Mouse (Mus musculus) small intestine, adult 2 months (tissue): ENCODE data around the gene Fto. TPM values are rescaled to one million over a fixed set of nuclear protein-coding genes. Genes with fewer than 3 reads are reported as not detected.

Source experiments
- H3K27ac ChIP-seq: fragments of 200-500 bp; 2 replicates; pipeline ENCODE4 v1.5.1; 2012; ENCODE audit warnings: low read depth, low read length, control low read depth, inconsistent platforms; ENCODE audit not compliant: insufficient read depth
- H3K27me3 ChIP-seq: fragments of 200-500 bp; 2 replicates; pipeline ENCODE4 v1.6.1; 2012; ENCODE audit warnings: mild to moderate bottlenecking, moderate library complexity, low read length, inconsistent platforms; ENCODE audit not compliant: control insufficient read depth, insufficient read depth
- H3K36me3 ChIP-seq: fragments of 200-500 bp; 2 replicates; pipeline ENCODE4 v1.6.1; 2012; ENCODE audit warnings: mild to moderate bottlenecking, low read length, control low read depth, inconsistent platforms; ENCODE audit not compliant: control insufficient read depth, insufficient read depth
- H3K4me1 ChIP-seq: fragments of 200-500 bp; 2 replicates; pipeline ENCODE4 v1.6.1; 2012; ENCODE audit warnings: low read length, inconsistent platforms, mixed read lengths; ENCODE audit not compliant: control insufficient read depth, insufficient read depth, insufficient read length
- H3K4me3 ChIP-seq: fragments of 200-500 bp; 2 replicates; pipeline ENCODE4 v1.5.1; 2012; ENCODE audit warnings: low read depth, mild to moderate bottlenecking, control low read depth, inconsistent platforms, low read length, moderate library complexity
- CTCF ChIP-seq: fragments of 200-500 bp; IDR thresholded peaks from 2 replicates; pipeline ENCODE4 v1.5.1; 2012; ENCODE audit warnings: low read depth, mild to moderate bottlenecking, control low read depth, inconsistent platforms, low read length, moderate library complexity, mixed read lengths; ENCODE audit not compliant: insufficient replicate concordance, insufficient read length; ENCODE audit errors: extremely low read depth
- POLR2A ChIP-seq: fragments of 200-500 bp; IDR thresholded peaks from 2 replicates; pipeline ENCODE4 v1.6.1; 2012; ENCODE audit warnings: low read depth, mild to moderate bottlenecking, control low read depth, inconsistent platforms, low read length, moderate library complexity
- WGBS: fragments of 180-500 bp; shearing (Covaris S2); methylation state at CpG from one replicate; pipeline ENCODE4 v1.1.7; 2018; 5-methylcytosine and 5-hydroxymethylcytosine counted together
- polyA plus RNA-seq: library from polyadenylated mRNA; depleted of rRNA; stranded (reverse); fragments of >200 nt; gene quantifications from 2 replicates; pipeline ENCODE4 v1.2.3, GENCODE M21; 2012

The Fto gene
- polyA plus RNA-seq, 1 experiment = 7.3 TPM

DNA sequence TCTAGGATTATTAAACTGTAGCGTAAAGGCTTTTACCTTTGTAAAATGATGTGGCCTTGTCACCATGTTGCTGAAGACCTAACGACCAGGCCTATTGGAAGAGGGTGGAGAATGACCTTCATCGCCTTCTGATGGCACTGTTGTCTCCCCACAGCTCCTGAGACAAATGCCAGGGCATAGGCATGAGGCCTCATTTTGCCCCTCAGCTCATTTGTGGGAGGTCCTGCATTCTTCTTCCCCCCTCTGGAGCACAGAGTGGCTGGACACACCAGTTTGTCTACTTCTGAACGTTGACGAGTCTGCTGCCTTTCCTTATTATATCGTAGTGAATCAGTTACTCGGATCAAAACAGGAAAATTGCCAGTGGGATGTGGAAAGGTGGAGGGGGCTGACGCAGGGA is 26.3 kb downstream of the Fto start:
- no peaks in the 10 kb centered on the region for H3K27me3 ChIP-seq
- H3K4me3 ChIP-seq = no peak overlapping the region
- no peak overlapping the region for H3K27ac ChIP-seq
- 70% methylated on average over 8 of the region's 8 CpGs for WGBS
- no peaks in the 10 kb centered on the region for H3K4me1 ChIP-seq
- H3K36me3 ChIP-seq = no peaks in the 10 kb centered on the region; the same call in 1 of the 2 replicates
- TF ChIP-seq CTCF (no peak), POLR2A (no peak)

DNA sequence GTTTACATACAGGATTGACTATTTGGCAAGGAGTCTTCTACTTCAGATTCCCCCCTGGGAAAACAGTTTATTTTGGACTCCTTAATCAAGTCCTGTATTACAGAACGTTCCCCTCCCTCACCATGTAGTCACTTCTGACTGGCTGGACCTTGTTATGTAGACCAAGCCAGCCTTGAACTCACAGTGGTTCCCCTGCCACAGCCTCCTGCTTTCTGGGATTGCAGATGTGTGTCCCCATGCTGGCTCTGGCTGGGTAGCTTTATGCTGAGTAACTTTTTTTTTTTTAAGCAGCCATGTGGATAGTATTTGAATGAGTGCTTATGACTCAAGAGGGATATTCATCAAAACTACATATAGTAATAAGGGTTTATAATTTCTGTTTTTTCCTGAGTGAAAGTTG is 27.4 kb downstream of the Fto start:
- 61% methylated on average over 1 of the region's 1 CpGs for WGBS
- Histone ChIP-seq H3K27ac (no peak overlapping the region), H3K4me1 (no peaks in the 10 kb centered on the region), H3K4me3 (no peak overlapping the region), H3K36me3 (no peaks in the 10 kb centered on the region), H3K27me3 (no peaks in the 10 kb centered on the region)
- TF ChIP-seq POLR2A (no peak), CTCF (no peak)

DNA sequence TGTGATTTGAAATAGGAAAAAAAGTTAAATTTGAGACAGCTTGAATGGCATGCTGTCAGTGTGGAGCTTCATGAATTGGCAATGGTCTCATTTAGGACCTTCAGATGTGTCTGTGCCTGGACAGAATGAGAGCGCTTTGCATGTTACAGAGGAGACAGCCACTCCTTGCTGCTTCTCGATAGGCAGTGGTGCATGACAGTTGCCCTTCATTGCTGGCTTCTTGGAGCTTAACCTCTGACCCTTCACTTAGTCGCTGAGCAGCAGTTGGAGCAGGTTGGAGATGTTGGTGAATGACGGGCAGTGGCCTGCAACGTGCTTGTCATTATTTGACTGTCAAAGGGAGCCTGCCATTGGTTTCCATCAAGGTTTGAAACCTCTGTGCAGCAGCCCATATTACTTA is 28.9 kb downstream of the Fto start:
- no peaks in the 10 kb centered on the region for H3K27me3 ChIP-seq
- WGBS = 74% methylated on average over 5 of the region's 5 CpGs
- H3K4me1 ChIP-seq = no peaks in the 10 kb centered on the region

GRCm38 (mm10) chr8:91342798-91343197 is 29.5 kb downstream of the Fto start:
- H3K36me3 ChIP-seq = no peaks in the 10 kb centered on the region
- WGBS = 70% methylated on average over 5 of the region's 5 CpGs
- no peak for TF ChIP-seq CTCF
- TF ChIP-seq POLR2A = no peak
- no peaks in the 10 kb centered on the region for H3K27me3 ChIP-seq
- H3K4me1 ChIP-seq = no peaks in the 10 kb centered on the region
- no peak overlapping the region for H3K4me3 ChIP-seq
- H3K27ac ChIP-seq = no peak overlapping the region

More for the DNA sequence above, 28.9 kb downstream of the Fto start:
- TF ChIP-seq CTCF (no peak), POLR2A (no peak)
- Histone ChIP-seq H3K36me3 (no peaks in the 10 kb centered on the region), H3K27ac (no peak overlapping the region), H3K4me3 (no peak overlapping the region)

- Histone ChIP-seq H3K4me3 (no peak overlapping the region), H3K27me3 (no peaks in the 10 kb centered on the region), H3K36me3 (no peaks in the 10 kb centered on the region), H3K4me1 (no peaks in the 10 kb centered on the region), H3K27ac (no peak overlapping the region)
- TF ChIP-seq CTCF (no peak), POLR2A (no peak)
- WGBS = 90% methylated on average over 11 of the region's 11 CpGs
Measured at GRCm38 (mm10) chr8:91344659-91345058, 31.3 kb downstream of the Fto start.

DNA sequence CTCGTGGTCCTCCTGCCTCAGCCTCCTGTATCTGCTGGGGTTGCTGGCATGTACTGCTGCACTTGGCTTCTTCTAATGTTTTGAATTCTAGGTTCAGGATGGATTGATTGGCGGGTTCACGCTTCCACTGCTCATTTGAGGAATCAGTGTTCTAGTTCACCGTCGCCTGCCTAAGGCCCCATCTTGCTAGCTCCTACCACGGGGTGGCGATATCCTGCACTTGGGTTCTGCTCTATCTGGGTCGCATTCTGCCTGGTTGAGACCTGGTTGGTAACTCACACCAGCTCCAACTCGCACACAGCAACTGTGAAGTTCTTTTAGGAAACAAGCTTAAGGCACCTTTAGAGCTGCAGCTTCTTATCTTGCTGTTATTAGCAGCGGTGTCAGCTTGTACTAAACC is 33.8 kb downstream of the Fto start:
- 86% methylated on average over 10 of the region's 10 CpGs for WGBS
- no peak overlapping the region for H3K4me3 ChIP-seq
- no peaks in the 10 kb centered on the region for H3K27me3 ChIP-seq
- TF ChIP-seq CTCF = no peak
- TF ChIP-seq POLR2A = no peak
- no peaks in the 10 kb centered on the region for H3K36me3 ChIP-seq
- H3K4me1 ChIP-seq = no peaks in the 10 kb centered on the region; the same call in 1 of the 2 replicates
- H3K27ac ChIP-seq = no peak overlapping the region

DNA sequence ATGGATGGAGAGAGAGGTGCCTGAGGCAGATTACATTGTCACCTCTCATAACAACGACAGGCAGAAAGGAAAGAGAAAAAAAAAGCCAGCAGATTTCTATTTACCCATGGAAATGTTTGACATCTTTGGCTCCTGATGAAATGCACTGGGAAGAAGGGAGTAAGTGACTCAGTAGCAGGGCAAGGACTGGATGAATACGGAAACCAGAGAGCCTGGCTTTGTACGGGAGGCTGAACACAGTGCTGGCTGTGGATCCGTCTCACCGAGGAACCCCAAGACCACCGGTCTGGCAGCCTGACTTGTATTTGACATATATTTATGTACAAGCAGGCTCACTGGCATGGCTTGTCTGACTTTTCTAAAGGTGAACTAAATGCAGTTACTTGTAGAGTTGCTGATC is 34.3 kb downstream of the Fto start:
- Histone ChIP-seq H3K27ac (no peak overlapping the region), H3K4me3 (no peak overlapping the region), H3K36me3 (no peaks in the 10 kb centered on the region), H3K27me3 (no peaks in the 10 kb centered on the region), H3K4me1 (no peaks in the 10 kb centered on the region; the same call in 1 of the 2 replicates)
- TF ChIP-seq POLR2A = no peak
- TF ChIP-seq CTCF = no peak
- 79% methylated on average over 6 of the region's 6 CpGs for WGBS
